Mouse (Mus musculus) kidney, adult 9 months (tissue): ENCODE results near the gene Kin.

Source experiments
- DNase-seq: peaks from one replicate; pipeline ENCODE4 v3.0.0; 2022

Gene Kin

DNA sequence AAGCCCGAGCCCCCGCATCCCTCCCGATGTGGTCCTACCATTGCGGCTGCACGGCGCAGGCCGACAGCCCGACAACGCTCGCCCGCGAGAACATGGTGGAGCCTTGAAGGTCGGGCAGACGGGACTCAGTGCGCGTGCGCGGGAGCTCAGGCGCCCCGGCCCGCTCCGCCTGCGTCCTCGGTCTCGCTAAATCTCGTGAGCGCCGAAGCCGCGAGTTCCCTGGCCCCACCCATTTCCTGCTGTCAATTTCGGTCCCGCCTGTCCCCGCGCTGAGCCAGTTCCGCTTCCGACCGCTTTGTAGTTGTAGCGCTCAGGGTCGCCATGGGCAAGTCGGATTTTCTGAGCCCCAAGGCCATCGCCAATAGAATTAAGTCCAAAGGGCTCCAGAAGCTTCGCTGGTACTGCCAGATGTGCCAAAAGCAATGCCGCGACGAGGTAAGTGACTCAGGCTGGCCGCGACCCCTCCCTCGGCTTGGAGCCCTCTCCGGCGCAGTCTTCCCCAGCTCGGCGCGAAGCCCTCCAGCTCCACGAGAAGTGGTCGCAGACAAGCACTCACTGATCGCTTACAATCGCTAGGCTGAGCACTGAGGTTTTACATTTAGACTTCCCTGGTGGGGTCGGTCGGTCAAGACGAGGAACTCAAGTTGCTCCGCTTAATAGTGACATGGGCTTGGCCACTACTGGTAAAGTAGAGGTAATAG lies at the start of gene Kin, which contains the start of gene Atp5c1:
Gene Kin (plus strand): TSS at position 284 of the 701 bp plus-strand sequence.
Gene Atp5c1 (minus strand): TSS at position 201 of the 701 bp plus-strand sequence.
- DNase-seq: peak; percentile 97

DNA sequence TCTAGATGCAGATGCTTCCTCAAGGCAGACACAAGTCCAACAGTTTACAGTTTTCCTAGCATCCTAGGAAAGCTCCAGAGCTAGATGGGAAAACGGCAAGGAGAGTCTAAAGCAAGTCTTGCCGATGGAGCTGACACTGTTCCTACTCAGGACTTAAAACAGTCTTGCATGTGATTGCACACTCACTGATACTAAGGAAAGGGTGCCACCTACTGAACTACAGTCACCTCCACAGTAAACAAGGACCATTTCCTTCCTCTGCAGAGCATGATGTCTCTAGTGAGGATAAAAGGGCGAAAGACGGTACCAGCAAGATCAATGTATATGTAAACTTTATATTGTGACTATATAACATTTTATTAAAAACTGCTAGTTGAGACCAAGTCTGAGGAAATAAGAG lies 46.7 kb upstream of the Kin start:
- no peak for DNase-seq

DNA sequence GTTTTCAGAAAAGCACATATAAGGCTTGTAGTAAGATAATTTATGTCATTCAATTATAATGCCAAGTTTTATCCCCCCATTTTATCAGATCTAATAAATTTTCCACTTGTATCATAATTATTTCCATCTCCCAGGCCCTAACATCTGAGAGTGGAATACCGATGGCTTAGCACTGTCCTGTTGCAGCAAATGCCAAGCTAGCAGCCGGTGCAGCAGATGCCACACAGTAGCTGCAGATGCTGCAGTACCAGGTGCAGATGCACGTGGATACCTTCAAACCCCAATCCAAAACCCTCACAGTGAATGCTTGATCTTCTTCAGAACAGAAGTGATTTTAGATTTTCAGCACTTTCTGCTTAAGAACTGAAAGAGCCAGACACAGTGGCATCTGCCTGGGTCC lies 45.4 kb upstream of the Kin start:
- DNase-seq: no peak

DNA sequence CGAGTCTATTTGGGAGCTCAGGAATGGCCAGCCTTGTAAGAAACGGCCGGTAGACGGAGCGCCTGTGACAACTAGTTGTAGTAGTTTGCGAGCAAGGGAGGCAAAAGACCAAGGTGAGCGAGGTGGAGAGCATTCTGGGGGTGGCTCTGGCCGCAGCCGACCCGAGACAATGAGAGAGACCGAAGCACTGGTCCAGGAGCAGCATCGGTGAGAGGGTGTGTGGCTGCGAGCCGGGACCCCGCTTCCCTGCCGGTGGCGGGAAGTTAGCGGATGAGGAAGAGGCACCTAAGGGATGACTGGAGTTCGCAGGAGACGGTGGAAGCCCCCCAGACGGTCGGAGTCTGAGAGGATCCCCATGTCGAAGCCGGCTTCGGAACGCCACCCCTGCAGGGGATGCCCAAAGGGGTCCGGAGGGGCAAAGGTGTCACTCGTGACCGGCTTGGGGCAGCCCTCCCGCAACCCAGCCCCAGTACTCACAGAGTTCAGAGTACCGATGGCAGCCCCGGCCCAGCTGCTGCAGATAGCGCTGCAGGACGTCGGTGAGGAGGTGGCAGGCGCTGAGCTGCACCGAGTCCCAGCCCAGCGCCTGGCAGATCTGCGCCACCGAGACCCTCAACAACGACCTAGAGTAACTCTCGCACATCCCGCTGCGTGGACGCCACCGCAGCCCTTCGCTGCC lies 32.5 kb upstream of the Kin start:
- peak; percentile 33 for DNase-seq

DNA sequence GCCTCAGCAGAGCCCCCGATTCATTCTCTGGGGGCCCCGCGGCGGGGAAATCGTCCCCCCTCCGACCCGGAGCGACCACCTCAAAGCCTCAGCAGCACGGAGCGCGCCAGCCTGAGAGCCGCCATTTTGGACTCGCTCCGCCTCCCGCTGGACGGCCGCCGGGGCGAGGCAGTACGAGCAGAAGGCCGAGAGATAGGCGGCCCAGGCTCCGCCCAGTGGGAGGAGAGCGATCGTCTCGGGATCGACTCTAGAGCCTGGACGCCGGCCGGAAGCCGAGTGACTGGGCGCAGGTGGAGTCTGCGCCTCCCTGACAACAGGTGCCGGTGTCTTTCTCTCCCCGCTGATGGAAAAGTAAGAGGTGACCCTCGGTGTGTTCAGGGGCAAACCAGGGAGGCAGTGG lies 31.9 kb upstream of the Kin start, which contains the start of gene Taf3:
Gene Taf3 (minus strand): TSS at position 136 of the 400 bp plus-strand sequence.
- peak; percentile 95 for DNase-seq

DNA sequence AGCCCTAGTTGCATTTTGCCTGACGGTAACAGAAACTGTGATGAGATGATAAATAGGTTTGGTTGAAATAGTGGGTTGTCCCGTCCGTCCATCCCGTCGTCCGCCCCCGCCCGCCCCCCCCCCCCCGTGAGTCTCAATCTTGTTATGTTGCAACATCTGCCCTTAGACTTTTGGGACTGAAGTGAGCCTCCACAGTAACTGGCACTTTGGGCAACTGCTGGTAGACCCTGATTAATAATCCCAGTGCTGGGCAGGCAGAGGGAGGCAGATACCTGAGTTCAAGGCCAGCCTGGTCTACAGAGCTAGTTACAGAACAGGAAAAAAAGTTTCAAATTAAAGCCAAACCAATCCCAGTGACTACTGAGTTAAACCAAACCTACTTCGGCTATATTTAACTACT lies 30.9 kb upstream of the Kin start:
- no peak for DNase-seq

DNA sequence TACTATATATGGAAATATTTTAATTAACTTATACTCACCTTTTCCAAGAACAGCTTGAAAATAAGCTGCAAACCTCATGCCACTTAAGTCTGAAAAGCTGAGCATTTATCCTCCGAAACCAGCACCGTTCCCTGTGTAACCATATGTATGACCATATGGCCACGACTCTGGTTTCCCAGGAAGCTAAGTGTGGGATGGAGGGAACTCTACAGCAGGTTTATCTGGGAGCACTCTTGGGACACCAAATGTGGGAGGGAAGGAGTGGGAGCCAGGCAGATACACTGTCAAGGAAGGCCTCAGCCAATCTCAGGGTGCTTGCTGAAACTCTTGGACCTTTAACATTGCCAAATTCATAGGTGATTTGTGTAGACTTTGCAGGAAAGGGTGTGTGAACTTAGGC lies 29.5 kb upstream of the Kin start:
- DNase-seq: no peak

DNA sequence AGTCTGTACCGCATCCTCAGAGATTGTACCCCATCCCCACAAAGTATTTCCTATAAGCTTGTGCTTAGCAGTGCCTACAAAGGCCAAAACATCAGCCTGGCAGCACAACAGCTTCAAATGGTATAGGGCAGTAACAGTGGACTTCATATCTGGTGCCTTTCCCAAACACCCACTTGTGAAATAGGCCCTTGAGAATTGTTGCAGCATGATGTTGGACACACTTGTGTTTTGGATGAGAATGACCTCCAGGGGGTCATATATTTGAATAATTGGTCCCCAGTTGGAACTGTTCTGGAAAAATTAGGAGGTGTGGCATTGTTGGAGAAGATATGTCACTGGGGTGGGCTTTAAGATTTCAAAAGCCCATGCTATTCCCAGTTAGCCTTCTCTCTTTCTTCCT lies 28.4 kb upstream of the Kin start:
- no peak for DNase-seq

DNA sequence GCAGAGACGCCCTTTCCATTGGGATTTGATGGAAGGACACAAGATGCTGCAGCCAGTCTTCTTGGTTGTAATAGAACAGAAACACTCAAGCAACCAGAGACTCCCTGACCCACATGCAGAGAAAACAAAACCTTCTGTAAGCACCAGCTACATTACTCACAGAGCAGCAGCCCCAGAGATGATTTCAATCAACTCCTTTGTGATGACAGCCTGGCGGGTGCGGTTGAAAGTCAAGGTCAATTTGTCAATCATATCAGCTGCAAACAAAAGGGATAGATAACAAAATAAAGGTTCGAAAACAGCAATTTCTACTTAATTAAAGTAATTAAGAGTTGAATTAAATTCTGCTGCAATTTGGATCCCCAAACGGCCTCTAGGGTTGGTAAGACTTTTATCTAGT lies 21.6 kb upstream of the Kin start:
- no peak for DNase-seq

DNA sequence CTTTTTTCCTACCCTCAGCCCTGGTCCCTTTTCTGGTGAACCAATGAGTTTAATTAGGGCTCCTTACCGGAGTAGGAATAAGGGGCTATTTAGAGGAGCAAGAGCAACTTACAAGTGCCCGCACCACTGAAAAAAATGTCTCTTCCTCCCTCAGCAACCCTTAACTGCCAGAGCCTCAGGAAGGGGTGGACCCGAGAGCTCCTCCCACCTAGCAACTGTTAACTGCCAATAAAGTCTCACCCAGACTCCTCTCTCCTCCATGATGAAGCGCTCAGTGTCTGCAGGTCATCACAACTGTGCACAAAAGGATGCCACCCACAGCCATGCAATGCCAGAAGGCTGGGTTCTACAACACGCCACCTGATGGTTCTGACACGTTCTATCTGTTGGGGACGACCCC lies 8.6 kb upstream of the Kin start:
- no peak for DNase-seq

DNA sequence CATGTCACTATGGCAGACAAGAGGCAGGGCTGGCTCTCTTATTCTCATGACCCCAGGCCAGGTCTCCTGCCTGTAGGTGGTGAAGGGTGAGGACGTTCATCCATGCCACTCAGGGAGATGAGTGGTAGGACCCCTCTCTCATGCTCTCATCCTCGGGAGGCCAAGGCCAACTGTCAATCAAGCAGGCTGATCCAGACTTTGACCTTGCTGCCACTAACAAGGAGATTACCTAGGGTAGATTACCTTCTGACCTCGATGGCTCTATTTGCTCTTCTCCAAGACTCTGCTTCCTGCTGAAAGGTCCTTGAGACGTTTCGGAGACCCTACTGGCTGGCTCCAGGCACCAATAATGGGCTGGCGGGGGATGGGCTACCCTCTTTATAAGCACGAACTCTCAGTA lies 5.9 kb upstream of the Kin start:
- no peak for DNase-seq

DNA sequence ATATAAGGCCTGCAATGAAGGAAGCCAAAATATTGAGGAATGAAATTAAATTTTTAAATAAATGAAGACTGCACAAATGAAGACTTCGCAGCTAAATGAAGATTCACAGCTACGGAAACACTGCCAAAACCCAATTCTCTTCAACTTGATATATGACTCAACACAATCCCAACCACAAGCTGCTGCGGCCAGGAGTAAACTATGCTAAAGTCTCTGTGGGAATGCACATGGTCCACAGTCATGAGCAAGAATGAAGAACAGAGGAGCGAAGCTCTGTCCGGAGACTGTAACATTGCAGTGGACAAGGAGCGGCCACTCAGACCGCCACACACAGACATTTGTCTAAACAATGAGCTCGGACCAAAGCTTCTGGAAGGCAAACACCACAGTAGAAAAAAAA lies 3.7 kb upstream of the Kin start:
- no peak for DNase-seq

DNA sequence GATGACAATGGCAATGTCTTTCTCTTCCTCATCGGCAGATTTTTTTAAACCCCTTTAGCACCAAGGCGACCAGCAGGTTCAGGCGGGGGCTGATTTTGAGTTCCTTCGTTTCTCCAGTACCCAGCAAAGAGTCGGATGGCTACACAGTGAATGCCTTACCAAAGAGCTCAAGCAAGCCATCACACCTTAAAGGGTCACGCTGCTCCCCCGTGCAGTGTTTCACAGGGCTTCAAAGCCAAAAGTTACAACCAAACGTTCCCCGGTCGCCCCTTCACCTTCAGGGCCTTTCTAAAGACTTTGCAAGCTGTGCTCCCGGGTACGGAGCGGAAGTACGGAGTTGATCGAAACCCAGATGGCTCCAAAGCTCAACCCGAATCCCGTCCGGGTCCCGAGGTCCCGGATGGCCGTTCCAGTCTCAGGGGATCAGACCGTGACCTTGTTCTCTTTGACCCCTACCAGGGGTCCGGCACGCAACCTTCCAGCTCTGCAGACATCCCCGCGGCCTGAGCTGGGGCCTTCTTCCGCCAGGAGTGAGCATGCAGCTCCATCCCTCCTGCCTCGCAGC lies 566 bp upstream of the Kin start:
- no peak for DNase-seq

DNA sequence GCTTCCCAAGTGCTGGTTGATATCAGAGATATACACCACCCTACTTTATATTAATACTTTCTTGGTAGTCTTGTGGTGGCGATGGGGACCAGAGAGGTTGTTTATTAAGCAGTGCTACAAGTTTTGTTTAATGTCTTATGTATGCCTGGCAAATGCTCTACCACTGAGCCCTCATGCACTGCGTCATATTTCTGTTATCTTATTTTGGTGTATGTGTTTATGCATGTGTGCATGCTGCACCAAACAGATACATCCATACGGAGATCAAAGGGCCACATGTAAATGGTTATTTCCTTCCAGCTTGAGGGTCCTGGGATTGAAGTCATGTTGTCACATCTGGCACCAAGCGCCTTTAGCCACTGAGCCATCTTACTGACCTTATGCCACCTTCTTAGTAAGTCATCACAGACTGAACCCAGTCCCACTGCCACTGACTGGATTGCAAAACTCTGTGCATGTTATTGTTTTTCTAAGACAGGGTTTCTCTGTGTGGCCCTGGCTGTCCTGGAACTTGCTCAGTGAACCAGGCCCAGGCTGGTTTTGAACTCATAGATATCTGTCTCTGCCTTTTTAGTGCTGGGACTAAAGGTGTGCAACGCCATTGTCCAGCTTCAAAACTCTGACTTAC lies 1.2 kb downstream of the Kin start:
- DNase-seq: no peak

DNA sequence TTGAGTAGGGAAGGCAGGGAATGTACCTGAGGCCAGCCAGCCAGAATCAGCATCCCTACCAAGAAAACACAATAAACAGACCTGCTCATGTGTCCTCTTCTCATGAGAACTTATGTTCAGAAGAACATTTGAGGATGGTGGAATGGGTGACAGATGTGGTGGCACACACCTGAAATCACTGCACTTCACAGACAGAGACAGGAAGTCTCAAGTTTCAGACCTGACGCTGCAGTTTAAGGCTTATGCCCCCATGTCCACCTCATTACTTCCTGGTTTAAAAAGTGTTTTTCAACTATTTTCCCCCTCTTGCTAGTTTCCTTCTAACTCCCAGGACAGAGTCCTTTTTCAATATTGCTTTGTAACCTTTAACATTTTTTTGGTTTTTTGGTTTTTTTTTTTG lies 2.3 kb downstream of the Kin start:
- DNase-seq: no peak

DNA sequence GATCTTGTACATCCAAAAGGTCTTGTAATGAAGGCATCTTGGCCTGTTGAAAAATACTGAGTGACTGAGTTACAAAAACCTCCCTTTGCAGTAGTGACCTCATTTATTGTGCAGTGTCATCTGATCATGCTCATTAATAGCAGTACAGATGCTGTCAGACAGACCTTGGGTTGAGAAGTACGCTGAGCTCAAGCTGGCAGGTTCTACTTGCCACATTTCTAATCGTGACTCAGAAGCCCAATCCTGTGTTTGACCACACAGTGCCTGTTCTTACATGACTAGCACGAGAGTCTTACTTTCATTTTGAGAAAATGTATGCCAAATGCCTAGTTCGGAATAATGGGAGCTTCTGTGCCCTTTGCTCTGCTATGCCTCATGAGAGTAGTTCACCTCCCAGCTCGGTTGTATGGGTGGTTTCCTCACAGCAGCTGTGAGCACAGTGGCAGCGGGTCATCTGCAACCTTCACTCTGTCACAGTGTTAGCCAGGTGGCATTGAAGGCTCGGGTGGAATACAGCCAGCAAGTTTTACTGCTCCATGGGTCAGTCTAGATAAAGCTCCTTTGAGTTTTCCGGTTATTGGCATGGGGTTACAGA lies 7.0 kb downstream of the Kin start:
- no peak for DNase-seq

DNA sequence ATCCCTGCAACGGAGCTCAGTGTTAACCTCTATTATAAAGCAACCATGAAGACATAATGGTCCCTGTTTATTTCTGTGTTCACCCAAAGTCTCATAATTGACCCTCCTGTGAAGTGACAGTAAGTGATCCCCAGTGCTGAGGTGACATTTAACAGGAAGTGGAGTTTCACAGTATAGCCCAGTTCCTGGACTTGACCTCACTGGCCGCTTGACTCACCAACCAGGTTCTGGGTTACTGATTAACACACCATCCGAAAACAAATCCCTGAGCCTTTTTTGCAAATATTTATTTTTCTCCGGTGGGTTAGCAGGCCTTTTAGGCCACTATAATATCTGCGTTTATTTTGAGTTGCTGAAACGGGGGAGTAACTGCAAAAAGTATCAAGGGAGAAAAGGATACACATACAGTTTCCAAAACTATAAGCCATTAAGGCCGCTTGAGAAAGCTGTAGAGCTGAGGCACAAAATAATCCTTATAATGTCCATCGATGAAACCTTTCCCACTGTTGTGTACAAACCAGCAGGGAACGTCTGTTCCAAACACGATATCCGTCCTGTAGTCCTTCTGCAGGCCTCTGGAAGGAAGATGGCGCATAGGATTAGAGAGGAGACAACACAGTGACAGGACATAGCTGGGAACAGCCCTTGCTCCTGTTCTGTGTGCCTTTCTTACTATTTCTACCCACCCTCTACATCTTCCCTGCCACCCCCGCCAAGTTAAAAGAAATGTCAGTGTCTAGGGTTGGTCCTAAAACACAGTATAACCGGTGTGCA lies 14.1 kb downstream of the Kin start:
- peak; percentile 49 for DNase-seq

DNA sequence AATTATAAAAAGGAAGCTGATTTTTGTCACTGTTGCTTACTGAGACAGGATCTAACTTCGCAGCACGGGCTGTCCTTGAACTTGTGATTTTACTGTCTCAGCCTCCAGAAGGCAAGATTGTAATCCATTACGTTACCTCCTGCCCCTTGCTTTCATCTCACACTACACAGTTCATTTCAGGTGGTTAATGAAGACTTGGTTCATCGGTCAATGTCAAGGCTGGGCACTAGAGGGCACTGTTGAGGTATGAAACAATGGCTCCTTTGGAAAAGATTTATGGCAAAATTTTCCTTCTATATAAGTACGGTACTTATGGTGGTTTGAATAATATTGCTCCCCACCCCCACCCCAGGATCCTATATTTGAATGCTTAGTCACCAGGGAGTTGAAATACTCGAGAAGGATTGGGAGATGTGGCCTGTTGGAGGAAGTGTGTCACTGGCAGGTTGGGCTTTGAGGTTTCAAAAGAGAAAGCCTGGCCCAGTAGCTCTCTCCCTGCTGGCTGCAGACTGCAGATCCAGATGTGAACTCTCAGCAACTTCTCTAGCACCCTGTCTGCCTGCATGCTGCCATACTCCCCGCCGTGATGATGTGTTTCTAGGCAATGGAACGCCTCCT lies 18.3 kb downstream of the Kin start:
- DNase-seq: peak; percentile 71

DNA sequence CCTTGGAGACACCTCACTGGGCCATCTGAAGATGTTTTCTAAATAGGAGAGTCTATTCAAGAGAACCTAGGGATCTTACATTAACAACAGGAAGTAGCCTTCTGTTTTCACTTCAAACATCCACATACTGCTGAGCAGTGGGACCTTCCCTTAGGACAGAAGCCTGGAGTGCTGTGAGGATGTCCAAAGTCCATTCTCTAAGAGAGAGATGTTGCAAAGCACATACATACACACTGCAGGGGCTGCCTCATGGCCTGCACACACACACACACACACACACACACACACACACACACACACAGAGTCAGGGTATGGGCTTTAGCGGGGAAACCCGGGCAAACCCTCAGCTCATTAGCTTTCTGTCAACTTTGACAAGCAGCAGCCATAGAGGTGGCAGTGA lies 20.1 kb downstream of the Kin start:
- DNase-seq: no peak

DNA sequence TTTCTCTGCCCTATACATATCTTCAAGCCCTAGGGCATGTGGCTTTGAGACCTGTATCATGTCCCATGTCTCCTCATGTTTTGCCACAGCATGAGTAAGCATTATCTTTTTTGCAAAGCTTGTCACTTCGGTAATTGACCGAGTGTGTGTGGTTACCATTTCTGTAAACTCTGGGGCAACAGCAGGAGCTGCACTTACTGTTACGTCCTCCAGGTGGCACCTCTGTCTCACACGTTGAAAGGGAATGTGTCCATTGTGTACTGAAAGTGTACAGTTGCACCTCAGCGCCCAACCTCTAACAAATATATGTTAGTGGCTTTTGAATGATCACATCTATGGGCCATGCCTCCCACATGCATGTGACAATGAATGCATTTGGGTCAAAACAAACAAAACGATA lies 20.8 kb downstream of the Kin start:
- peak; percentile 66 for DNase-seq

DNA sequence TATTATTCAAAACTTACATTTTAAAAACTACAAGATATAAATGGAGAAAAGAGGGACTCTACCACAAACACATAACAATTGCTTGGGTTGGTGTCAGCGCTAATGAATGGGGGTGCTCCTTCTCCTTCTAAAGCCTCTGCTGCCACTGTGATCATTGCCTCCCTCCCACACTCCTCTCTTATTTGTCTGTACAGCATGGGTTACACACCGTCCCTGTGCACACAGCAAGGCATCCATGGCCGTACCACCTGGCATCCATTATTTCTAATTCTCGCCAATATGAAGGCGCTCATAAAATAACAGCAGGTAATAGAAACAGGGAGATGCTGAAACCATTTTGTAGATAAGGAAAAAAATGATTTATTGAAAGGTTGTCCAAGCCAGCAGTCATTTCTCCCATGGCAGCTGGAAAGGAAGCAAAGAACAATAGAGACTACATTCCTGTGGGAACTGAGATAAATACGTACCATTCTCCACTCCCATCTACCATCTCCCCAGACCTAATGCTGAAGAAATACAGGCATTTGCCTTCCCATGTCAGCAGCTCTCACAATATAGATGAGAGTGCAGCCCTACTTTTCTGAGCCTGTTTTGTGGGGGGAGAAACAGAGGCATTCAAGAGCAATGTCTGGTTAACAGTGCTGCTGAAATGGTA lies 28.3 kb downstream of the Kin start:
- no peak for DNase-seq

DNA sequence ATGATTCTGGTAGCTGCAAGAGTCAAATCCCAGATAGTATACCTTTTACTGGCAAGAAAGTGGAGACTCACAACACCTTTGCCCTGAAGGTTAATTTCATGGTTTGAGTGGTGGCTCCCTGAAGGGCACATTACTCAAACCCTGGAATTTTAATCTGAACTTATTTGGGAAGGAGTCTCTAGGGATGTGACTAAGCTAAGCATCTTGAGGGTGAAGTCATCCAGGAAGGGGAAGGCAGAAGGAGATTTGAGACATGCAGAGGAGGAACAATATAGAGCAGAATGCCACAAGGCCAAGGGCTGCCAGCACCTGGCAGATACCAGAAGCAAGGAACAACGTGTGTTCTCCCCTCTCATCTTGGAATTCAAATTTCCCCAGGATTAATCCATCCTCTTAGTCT lies 38.4 kb downstream of the Kin start:
- no peak for DNase-seq
